Comparison of ENCODE assay signal across 23 mouse cellular contexts in genomic region chr14:49454283-49454914, GRCm38 (mm10).
DNase-seq lines count a peak whose midpoint lies in the region; ATAC-seq lines count a peak whose summit lies in the region.
"Had no signal": no experiment of that assay in that cellular context is flagged by ENCODE, and none has a peak within 500 bp of the region (broad histone marks: within the 10 kb centered on the region; RNA-seq: fewer than 3 reads in every experiment).

No protein-coding gene starts in this region.

- no peaks in the 10 kb centered on the region for H3K4me1 ChIP-seq in forebrain, embryonic 15.5 days
- peaks cover 5% of the 10 kb centered on the region for H3K4me1 ChIP-seq in forebrain, embryonic 13.5 days
- H3K4me1 ChIP-seq in hindbrain, embryonic 15.5 days (replicated peaks) = peaks cover 6% of the 10 kb centered on the region; the same call in 1 of the 2 replicates
- H3K4me1 ChIP-seq in hindbrain, embryonic 10.5 days (replicated peaks) = no peaks in the 10 kb centered on the region
- H3K4me1 ChIP-seq in midbrain, embryonic 15.5 days = no peaks in the 10 kb centered on the region; the same call in 1 of the 2 replicates
- H3K4me1 ChIP-seq in midbrain, embryonic 10.5 days = 0 out of 2 replicates have a peak, but pooled peaks cover 2% of the 10 kb centered on the region
- H3K4me1 ChIP-seq: embryonic facial prominence, embryonic 12.5 days; embryonic facial prominence, embryonic 15.5 days; heart, embryonic 12.5 days; heart, embryonic 15.5 days; hindbrain, embryonic 12.5 days; intestine, embryonic 15.5 days had no signal

- no peaks in the 10 kb centered on the region for H3K9me3 ChIP-seq in forebrain, embryonic 15.5 days
- H3K9me3 ChIP-seq in forebrain, embryonic 13.5 days (replicated peaks) = no peaks in the 10 kb centered on the region
- no peaks in the 10 kb centered on the region for H3K9me3 ChIP-seq in hindbrain, embryonic 15.5 days
- H3K9me3 ChIP-seq in hindbrain, embryonic 10.5 days = no peaks in the 10 kb centered on the region
- no peaks in the 10 kb centered on the region for H3K9me3 ChIP-seq in midbrain, embryonic 15.5 days
- no peaks in the 10 kb centered on the region for H3K9me3 ChIP-seq in midbrain, embryonic 10.5 days (replicated peaks)
- H3K9me3 ChIP-seq: embryonic facial prominence, embryonic 12.5 days; embryonic facial prominence, embryonic 15.5 days; heart, embryonic 12.5 days; heart, embryonic 15.5 days; hindbrain, embryonic 12.5 days; intestine, embryonic 15.5 days had no signal

- 0 out of 2 replicates have a peak, but pooled peaks have one; percentile 16 for ATAC-seq in forebrain, embryonic 15.5 days (replicated peaks)
- ATAC-seq in forebrain, embryonic 13.5 days = no peak
- peak; percentile 72 for ATAC-seq in hindbrain, embryonic 15.5 days (ENCODE audit: low FRiP score, low read depth)
- ATAC-seq in midbrain, embryonic 15.5 days (replicated peaks) = peak; percentile 87
- ATAC-seq: activated CD4-positive, CD25-positive, alpha-beta regulatory T cell, adult 4 months; forebrain, embryonic 16.5 days; intestine, embryonic 15.5 days had no signal

- 78% methylated on average over 6 of the region's 6 CpGs for WGBS in forebrain, embryonic 15.5 days
- WGBS in forebrain, embryonic 13.5 days = 77% methylated on average over 6 of the region's 6 CpGs
- 66% methylated on average over 6 of the region's 6 CpGs for WGBS in hindbrain, embryonic 15.5 days
- 87% methylated on average over 6 of the region's 6 CpGs for WGBS in hindbrain, embryonic 10.5 days
- WGBS in midbrain, embryonic 15.5 days = 63% methylated on average over 6 of the region's 6 CpGs
- 90% methylated on average over 6 of the region's 6 CpGs for WGBS in midbrain, embryonic 10.5 days

- H3K27me3 ChIP-seq in forebrain, embryonic 15.5 days = no peaks in the 10 kb centered on the region
- no peaks in the 10 kb centered on the region for H3K27me3 ChIP-seq in forebrain, embryonic 13.5 days
- H3K27me3 ChIP-seq in hindbrain, embryonic 15.5 days = no peaks in the 10 kb centered on the region
- no peaks in the 10 kb centered on the region for H3K27me3 ChIP-seq in hindbrain, embryonic 10.5 days (ENCODE audit: insufficient read depth, poor library complexity, severe bottlenecking)
- no peaks in the 10 kb centered on the region for H3K27me3 ChIP-seq in midbrain, embryonic 15.5 days (replicated peaks)
- H3K27me3 ChIP-seq in midbrain, embryonic 10.5 days (ENCODE audit: low read depth, poor library complexity, severe bottlenecking) = no peaks in the 10 kb centered on the region
- H3K27me3 ChIP-seq: embryonic facial prominence, embryonic 12.5 days; embryonic facial prominence, embryonic 15.5 days; heart, embryonic 12.5 days; heart, embryonic 15.5 days; hindbrain, embryonic 12.5 days; intestine, embryonic 15.5 days had no signal

- H3K36me3 ChIP-seq in forebrain, embryonic 15.5 days = no peaks in the 10 kb centered on the region
- H3K36me3 ChIP-seq in forebrain, embryonic 13.5 days (ENCODE audit: poor library complexity, severe bottlenecking) = no peaks in the 10 kb centered on the region
- H3K36me3 ChIP-seq in hindbrain, embryonic 15.5 days = no peaks in the 10 kb centered on the region
- no peaks in the 10 kb centered on the region for H3K36me3 ChIP-seq in hindbrain, embryonic 10.5 days
- no peaks in the 10 kb centered on the region for H3K36me3 ChIP-seq in midbrain, embryonic 15.5 days (replicated peaks)
- H3K36me3 ChIP-seq in midbrain, embryonic 10.5 days = no peaks in the 10 kb centered on the region
- H3K36me3 ChIP-seq: embryonic facial prominence, embryonic 12.5 days; embryonic facial prominence, embryonic 15.5 days; heart, embryonic 12.5 days; heart, embryonic 15.5 days; hindbrain, embryonic 12.5 days; intestine, embryonic 15.5 days had no signal

- H3K9ac ChIP-seq in forebrain, embryonic 15.5 days (replicated peaks) = no peak overlapping the region
- no peak overlapping the region for H3K9ac ChIP-seq in forebrain, embryonic 13.5 days
- H3K9ac ChIP-seq in hindbrain, embryonic 15.5 days = no peak overlapping the region
- H3K9ac ChIP-seq in midbrain, embryonic 15.5 days = no peak overlapping the region
- H3K9ac ChIP-seq: embryonic facial prominence, embryonic 12.5 days; embryonic facial prominence, embryonic 15.5 days; heart, embryonic 12.5 days; heart, embryonic 15.5 days; hindbrain, embryonic 12.5 days; intestine, embryonic 15.5 days had no signal

- DNase-seq in hindbrain, embryonic 10.5 days (ENCODE audit: low spot score) = no peak
- DNase-seq in midbrain, embryonic 10.5 days (ENCODE audit: low spot score) = no peak
- peak; percentile 36 for DNase-seq in retina, embryonic 14.5 days (ENCODE audit: low spot score)
- no peak for DNase-seq in spleen, adult 12 weeks (ENCODE audit: low spot score)
- DNase-seq: adrenal gland, adult 8-10 months; adrenal gland, postnatal 25 days; cerebellum, adult 11 months; cerebellum, adult 9-11 months; gastrocnemius, postnatal 10 days; gastrocnemius, postnatal 36 days; heart, postnatal 36 days had no signal

- H3K4me3 ChIP-seq in forebrain, embryonic 15.5 days = no peak overlapping the region
- no peak overlapping the region for H3K4me3 ChIP-seq in forebrain, embryonic 13.5 days
- H3K4me3 ChIP-seq in hindbrain, embryonic 15.5 days = no peak overlapping the region
- H3K4me3 ChIP-seq in hindbrain, embryonic 10.5 days = no peak overlapping the region
- H3K4me3 ChIP-seq in midbrain, embryonic 15.5 days = no peak overlapping the region
- no peak overlapping the region for H3K4me3 ChIP-seq in midbrain, embryonic 10.5 days
- H3K4me3 ChIP-seq: embryonic facial prominence, embryonic 12.5 days; embryonic facial prominence, embryonic 15.5 days; heart, embryonic 12.5 days; heart, embryonic 15.5 days; hindbrain, embryonic 12.5 days; intestine, embryonic 15.5 days had no signal

- H3K4me2 ChIP-seq in forebrain, embryonic 15.5 days (replicated peaks) = no peak overlapping the region
- H3K4me2 ChIP-seq in forebrain, embryonic 13.5 days = no peak overlapping the region
- H3K4me2 ChIP-seq in hindbrain, embryonic 15.5 days = no peak overlapping the region
- no peak overlapping the region for H3K4me2 ChIP-seq in midbrain, embryonic 15.5 days
- H3K4me2 ChIP-seq: embryonic facial prominence, embryonic 12.5 days; embryonic facial prominence, embryonic 15.5 days; heart, embryonic 12.5 days; heart, embryonic 15.5 days; hindbrain, embryonic 12.5 days; intestine, embryonic 15.5 days had no signal

- no peak overlapping the region for H3K27ac ChIP-seq in forebrain, embryonic 15.5 days (replicated peaks)
- H3K27ac ChIP-seq in forebrain, embryonic 13.5 days = no peak overlapping the region
- no peak overlapping the region for H3K27ac ChIP-seq in hindbrain, embryonic 15.5 days (replicated peaks)
- H3K27ac ChIP-seq in hindbrain, embryonic 10.5 days = no peak overlapping the region
- H3K27ac ChIP-seq in midbrain, embryonic 15.5 days = no peak overlapping the region
- no peak overlapping the region for H3K27ac ChIP-seq in midbrain, embryonic 10.5 days (replicated peaks)
- H3K27ac ChIP-seq: embryonic facial prominence, embryonic 12.5 days; embryonic facial prominence, embryonic 15.5 days; heart, embryonic 15.5 days; hindbrain, embryonic 12.5 days; intestine, embryonic 15.5 days had no signal
